Mouse (Mus musculus) heart, embryonic 12.5 days (tissue): ENCODE results near the gene Prepl. TPM values are rescaled to one million over a fixed set of nuclear protein-coding genes. Genes with fewer than 3 reads are reported as not detected.
A peak's percentile ranks its signal among the peaks of the same experiment; 100 is the strongest.

Source experiments
- ATAC-seq: fragments of 200-750 bp; cut with Nextera tagmentation; 2 replicates; pipeline ENCODE4 v1.8.0; 2017; ENCODE audit warnings: moderate TSS enrichment, moderate library complexity; ENCODE audit not compliant: insufficient number of reproducible peaks, low FRiP score
- H3K27ac ChIP-seq: fragments of 300-500 bp; sonication (generic); 2 replicates; pipeline ENCODE4 v1.5.1; 2016; ENCODE audit warnings: mild to moderate bottlenecking, moderate library complexity; ENCODE audit not compliant: poor library complexity, severe bottlenecking
- H3K27me3 ChIP-seq: fragments of 300-500 bp; sonication (generic); replicated peaks from 2 replicates; pipeline ENCODE4 v1.6.1; 2016; ENCODE audit warnings: mild to moderate bottlenecking, moderate library complexity
- H3K36me3 ChIP-seq: fragments of 300-500 bp; sonication (generic); 2 replicates; pipeline ENCODE4 v1.6.1; 2016; ENCODE audit warnings: mild to moderate bottlenecking, moderate library complexity
- H3K4me1 ChIP-seq: fragments of 300-500 bp; sonication (generic); replicated peaks from 2 replicates; pipeline ENCODE4 v1.6.1; 2016; ENCODE audit warnings: mild to moderate bottlenecking
- H3K4me2 ChIP-seq: fragments of 300-500 bp; sonication (generic); 2 replicates; pipeline ENCODE4 v1.6.1; 2016; ENCODE audit warnings: mild to moderate bottlenecking, moderate library complexity
- H3K4me3 ChIP-seq: fragments of 300-500 bp; sonication (generic); 2 replicates; pipeline ENCODE4 v1.5.1; 2016; ENCODE audit warnings: mild to moderate bottlenecking
- H3K9ac ChIP-seq: fragments of 300-500 bp; sonication (generic); 2 replicates; pipeline ENCODE4 v1.6.1; 2016; ENCODE audit warnings: mild to moderate bottlenecking, moderate library complexity
- H3K9me3 ChIP-seq: fragments of 300-500 bp; sonication (generic); replicated peaks from 2 replicates; pipeline ENCODE4 v1.6.1; 2016; ENCODE audit warnings: mild to moderate bottlenecking, moderate library complexity
- WGBS: fragments of 180-500 bp; shearing (Covaris S2); methylation state at CpG from one replicate; pipeline ENCODE4 v1.1.7; 2016; 5-methylcytosine and 5-hydroxymethylcytosine counted together
- polyA plus RNA-seq: library from polyadenylated mRNA; unstranded; fragments of >200 nt; fragmentation: Nextera tagmentation; extraction: Ambion mirVana; gene quantifications from 2 replicates; pipeline ENCODE4 v1.2.1, GENCODE M21; 2016

Prepl gene
- polyA plus RNA-seq, 1 experiment from 2014 or later: 31.3 TPM

DNA sequence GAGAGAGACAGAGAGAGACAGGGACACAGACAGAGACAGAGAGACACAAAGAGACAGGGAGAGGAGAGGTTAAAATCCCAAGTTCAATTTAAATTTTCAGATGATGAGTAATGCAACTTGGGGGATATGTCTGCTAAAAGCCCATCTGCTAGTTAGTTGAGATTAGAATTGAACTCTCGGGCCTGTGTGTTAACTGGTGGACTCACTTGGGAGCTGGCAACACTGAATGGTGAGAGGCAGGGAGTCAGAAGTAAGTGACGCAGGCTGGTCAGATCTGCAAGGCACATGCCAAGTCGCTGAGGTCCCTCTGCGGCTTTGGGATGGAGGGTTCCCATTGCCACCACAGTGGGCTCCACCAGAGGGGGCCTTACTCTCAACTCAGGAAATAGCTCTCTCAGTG is 51.7 kb downstream of the Prepl start:
- no peak for ATAC-seq

DNA sequence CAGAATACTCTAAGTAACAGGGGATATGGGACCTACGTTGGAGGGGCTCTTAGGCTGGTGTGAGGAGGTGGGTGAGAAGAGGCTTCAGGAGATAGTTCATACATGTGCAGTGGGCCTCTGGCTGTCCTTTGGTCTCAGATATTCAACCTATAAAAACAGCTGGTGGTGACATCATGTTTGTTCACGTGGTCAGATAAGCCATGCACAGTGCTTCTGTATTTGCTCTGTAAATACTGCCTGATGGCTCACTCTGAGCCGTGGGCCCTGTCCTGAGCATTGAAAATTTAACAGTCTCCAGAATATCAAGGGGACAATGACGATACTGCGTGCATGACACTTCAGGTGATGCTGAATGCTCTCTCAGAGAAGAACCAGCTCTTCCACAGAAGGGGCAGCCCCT is 52.2 kb downstream of the Prepl start:
- no peak overlapping the region for H3K4me3 ChIP-seq
- H3K27me3 ChIP-seq: no peaks in the 10 kb centered on the region
- no peak overlapping the region for H3K4me2 ChIP-seq
- H3K27ac ChIP-seq: no peak overlapping the region
- H3K4me1 ChIP-seq: 0 out of 2 replicates have a peak, but pooled peaks cover 4% of the 10 kb centered on the region
- WGBS: 71% methylated on average over 5 of the region's 5 CpGs
- no peaks in the 10 kb centered on the region for H3K36me3 ChIP-seq
- no peak for ATAC-seq
- no peak overlapping the region for H3K9ac ChIP-seq
- no peaks in the 10 kb centered on the region for H3K9me3 ChIP-seq

More for the DNA sequence above, 51.7 kb downstream of the Prepl start:
- no peak overlapping the region for H3K9ac ChIP-seq
- no peak overlapping the region for H3K4me2 ChIP-seq
- no peaks in the 10 kb centered on the region for H3K9me3 ChIP-seq
- H3K36me3 ChIP-seq: no peaks in the 10 kb centered on the region
- H3K4me1 ChIP-seq: 0 out of 2 replicates have a peak, but pooled peaks cover 4% of the 10 kb centered on the region
- WGBS: 70% methylated on average over 4 of the region's 4 CpGs
- H3K4me3 ChIP-seq: no peak overlapping the region
- no peak overlapping the region for H3K27ac ChIP-seq
- no peaks in the 10 kb centered on the region for H3K27me3 ChIP-seq

DNA sequence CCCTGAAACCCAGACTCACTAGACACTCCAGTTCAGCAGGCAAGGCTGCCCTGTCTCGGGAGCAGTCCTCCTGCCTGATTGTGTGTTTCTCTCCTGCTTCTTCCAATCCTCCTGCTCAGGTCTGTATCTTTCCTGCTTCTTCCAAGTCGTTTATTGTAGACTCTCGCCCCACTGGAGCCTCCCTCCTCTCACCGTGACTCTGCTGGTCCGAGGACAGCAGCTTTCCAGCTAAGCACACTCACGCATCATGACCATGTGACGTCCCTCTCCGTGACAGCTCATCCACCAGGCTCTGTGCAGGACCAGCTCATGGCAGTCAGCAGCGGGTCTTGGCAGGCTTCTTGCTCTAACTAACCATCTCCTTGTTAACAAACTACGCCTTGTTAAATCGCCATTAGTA is 56.0 kb downstream of the Prepl start:
- Histone ChIP-seq H3K4me2 (peak overlapping the region; percentile 29; the same call in 1 of the 2 replicates), H3K27ac (no peak overlapping the region), H3K4me3 (no peak overlapping the region), H3K9me3 (no peaks in the 10 kb centered on the region), H3K9ac (no peak overlapping the region), H3K27me3 (no peaks in the 10 kb centered on the region), H3K4me1 (0 out of 2 replicates have a peak, but pooled peaks cover 4% of the 10 kb centered on the region), H3K36me3 (no peaks in the 10 kb centered on the region)
- 54% methylated on average over 11 of the region's 11 CpGs for WGBS
- no peak for ATAC-seq

DNA sequence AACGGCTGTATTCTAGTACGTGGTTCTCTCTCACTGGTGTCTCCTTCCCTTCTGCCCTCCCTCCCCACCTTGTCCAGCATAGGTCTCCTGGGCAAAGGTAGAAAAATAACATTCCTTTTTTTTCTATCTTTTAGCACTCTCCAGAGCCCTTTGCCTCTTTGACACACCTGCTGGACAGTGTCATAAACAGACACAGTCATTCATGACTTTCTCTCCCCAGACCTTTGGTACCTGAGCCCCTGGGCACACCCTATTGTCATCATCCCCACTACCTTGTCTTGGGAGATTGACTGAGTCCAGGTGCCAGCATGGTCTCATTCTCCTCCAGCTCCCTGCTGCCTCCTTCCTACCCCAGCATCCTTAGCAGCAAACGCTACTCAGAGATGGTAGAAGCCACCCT is 57.0 kb downstream of the Prepl start:
- Histone ChIP-seq H3K9ac (no peak overlapping the region), H3K4me3 (no peak overlapping the region), H3K27ac (no peak overlapping the region), H3K4me2 (no peak overlapping the region), H3K9me3 (no peaks in the 10 kb centered on the region), H3K4me1 (0 out of 2 replicates have a peak, but pooled peaks cover 4% of the 10 kb centered on the region), H3K36me3 (no peaks in the 10 kb centered on the region), H3K27me3 (no peaks in the 10 kb centered on the region)
- 85% methylated on average over 3 of the region's 3 CpGs for WGBS
- no peak for ATAC-seq

DNA sequence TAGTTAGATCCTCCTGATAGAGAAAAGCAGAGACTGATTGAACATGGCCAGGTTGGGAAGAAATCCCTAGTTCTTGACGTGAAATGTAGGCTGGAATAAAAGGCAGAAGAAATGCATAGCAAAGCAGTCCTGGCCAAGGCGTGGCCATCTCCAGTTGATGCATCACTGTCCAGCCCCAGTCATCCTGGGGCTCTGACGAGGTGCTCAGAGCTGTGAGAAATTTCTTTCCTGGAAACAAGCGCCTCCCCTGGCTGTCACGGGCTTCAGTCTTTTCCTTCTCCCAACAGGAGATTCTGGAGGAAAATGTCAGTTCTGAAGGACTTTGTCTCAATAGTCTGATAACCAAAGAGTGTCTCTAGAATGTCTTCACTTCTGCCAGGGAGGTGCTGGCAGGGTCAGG is 59.4 kb downstream of the Prepl start:
- no peaks in the 10 kb centered on the region for H3K27me3 ChIP-seq
- H3K4me2 ChIP-seq: no peak overlapping the region
- WGBS: 58% methylated on average over 5 of the region's 5 CpGs
- no peak overlapping the region for H3K27ac ChIP-seq
- no peak for ATAC-seq
- H3K9me3 ChIP-seq: no peaks in the 10 kb centered on the region
- H3K9ac ChIP-seq: no peak overlapping the region
- no peaks in the 10 kb centered on the region for H3K36me3 ChIP-seq
- no peak overlapping the region for H3K4me3 ChIP-seq
- 0 out of 2 replicates have a peak, but pooled peaks cover 4% of the 10 kb centered on the region for H3K4me1 ChIP-seq

DNA sequence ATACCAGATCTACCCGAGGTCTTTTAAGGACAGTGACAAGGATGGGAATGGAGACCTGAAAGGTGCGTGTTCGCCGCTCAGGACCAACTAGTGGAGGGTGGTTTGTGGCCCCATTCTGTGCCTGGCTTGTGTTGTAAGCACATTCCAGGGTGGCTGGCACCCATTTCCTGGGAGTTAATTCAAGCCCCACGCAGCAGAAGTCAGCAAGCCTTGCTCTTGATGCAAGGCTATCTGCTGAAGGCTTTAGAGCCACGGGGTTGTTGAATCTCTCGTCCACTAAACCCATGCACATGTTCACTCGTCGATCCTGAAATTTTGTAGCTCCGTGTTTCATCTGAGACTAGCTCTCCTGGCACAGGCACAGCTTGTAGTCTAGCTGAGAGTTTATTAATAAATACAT is 61.2 kb downstream of the Prepl start:
- Histone ChIP-seq H3K9me3 (no peaks in the 10 kb centered on the region), H3K36me3 (no peaks in the 10 kb centered on the region), H3K27me3 (no peaks in the 10 kb centered on the region), H3K4me1 (no peaks in the 10 kb centered on the region), H3K4me2 (no peak overlapping the region), H3K4me3 (no peak overlapping the region), H3K27ac (no peak overlapping the region), H3K9ac (no peak overlapping the region)
- 92% methylated on average over 10 of the region's 10 CpGs for WGBS
- ATAC-seq: no peak

DNA sequence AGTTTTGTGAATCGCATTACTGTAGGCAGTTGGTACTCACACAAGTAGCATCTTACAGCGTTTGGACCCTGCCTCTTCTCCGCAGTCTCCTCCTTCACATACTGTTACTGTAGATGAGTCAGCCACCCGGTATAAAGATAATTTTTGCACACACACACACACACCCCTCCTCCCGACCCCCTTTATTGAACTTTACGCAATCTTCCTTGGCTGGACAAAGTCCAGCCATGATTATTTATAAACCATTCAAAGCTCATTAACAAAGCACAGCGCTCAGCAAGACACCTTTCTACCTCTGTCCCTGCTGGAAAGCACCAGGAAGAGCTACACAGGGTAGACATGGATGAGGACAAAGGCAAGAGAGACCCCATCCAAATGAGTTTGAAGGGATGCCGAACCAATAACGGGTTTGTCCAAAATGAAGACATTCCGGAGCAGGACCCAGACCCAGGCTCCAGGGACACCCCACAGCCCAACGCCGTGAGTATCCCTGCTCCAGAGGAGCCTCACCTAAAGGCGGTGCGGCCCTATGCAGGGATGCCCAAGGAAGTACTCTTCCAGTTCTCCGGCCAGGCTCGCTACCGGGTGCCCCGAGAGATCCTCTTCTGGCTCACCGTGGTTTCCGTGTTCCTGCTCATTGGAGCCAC is 61.8 kb downstream of the Prepl start, which contains the start of gene Slc3a1:
Slc3a1 (plus strand) TSS at position 284 of the 647 bp plus-strand sequence.
- Histone ChIP-seq H3K27ac (no peak within 1 kb of the TSS), H3K4me1 (0 out of 2 replicates have a peak, but pooled peaks cover 2% of the 10 kb centered on the region), H3K36me3 (no peaks in the 10 kb centered on the region), H3K9ac (no peak within 1 kb of the TSS), H3K4me3 (no peak within 1 kb of the TSS), H3K27me3 (no peaks in the 10 kb centered on the region), H3K4me2 (no peak within 1 kb of the TSS), H3K9me3 (no peaks in the 10 kb centered on the region)
- WGBS: 88% methylated on average over 20 of the region's 20 CpGs
- ATAC-seq: no peak

DNA sequence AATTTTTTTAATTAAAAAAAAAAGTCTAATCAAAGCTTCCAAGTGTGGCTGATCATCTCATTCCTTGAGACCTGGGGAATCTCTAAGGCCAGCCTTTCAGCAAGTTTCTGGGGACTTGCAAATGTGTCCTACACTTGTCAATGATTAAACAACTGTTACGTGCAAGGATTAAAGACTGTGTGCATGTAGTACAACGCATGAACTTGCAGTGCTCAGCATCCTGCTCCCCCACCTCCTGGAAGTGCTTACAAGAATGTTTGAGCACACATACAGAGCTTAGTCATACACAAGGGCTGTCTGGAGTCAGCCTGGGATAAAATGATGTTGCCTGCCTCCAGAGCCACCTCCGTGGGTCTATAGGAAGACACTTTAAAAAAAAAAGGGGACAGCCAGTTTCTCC is 62.8 kb downstream of the Prepl start:
- Histone ChIP-seq H3K36me3 (no peaks in the 10 kb centered on the region), H3K9me3 (no peaks in the 10 kb centered on the region), H3K4me1 (0 out of 2 replicates have a peak, but pooled peaks cover 4% of the 10 kb centered on the region), H3K9ac (no peak overlapping the region), H3K27me3 (no peaks in the 10 kb centered on the region), H3K4me2 (no peak overlapping the region), H3K4me3 (no peak overlapping the region), H3K27ac (no peak overlapping the region)
- 83% methylated on average over 3 of the region's 3 CpGs for WGBS
- ATAC-seq: no peak

DNA sequence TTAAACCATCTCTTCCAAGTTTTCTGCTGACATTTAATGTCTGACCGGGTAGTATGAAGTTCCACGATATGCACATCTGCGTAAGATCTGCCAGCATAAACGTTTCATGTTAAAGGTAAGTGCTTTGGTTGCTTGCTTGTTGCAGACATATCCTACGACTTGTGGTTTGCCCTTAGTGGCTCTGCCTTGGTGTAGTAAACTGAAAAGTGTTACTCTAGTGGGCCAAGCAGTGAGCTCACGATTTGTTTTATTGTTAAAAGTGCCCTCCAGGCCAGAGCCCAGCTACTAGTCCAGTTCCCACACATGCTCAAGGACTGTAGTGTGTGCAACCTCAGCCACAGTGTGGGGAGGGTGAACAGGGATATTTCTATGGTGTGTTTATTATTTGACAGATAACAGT is 63.6 kb downstream of the Prepl start:
- no peak overlapping the region for H3K4me3 ChIP-seq
- no peak overlapping the region for H3K27ac ChIP-seq
- H3K9ac ChIP-seq: no peak overlapping the region
- H3K9me3 ChIP-seq: no peaks in the 10 kb centered on the region
- no peak overlapping the region for H3K4me2 ChIP-seq
- 82% methylated on average over 6 of the region's 6 CpGs for whole genome bisulfite sequencing
- ATAC-seq: no peak
- 0 out of 2 replicates have a peak, but pooled peaks cover 4% of the 10 kb centered on the region for H3K4me1 ChIP-seq
- H3K36me3 ChIP-seq: no peaks in the 10 kb centered on the region
- H3K27me3 ChIP-seq: no peaks in the 10 kb centered on the region

DNA sequence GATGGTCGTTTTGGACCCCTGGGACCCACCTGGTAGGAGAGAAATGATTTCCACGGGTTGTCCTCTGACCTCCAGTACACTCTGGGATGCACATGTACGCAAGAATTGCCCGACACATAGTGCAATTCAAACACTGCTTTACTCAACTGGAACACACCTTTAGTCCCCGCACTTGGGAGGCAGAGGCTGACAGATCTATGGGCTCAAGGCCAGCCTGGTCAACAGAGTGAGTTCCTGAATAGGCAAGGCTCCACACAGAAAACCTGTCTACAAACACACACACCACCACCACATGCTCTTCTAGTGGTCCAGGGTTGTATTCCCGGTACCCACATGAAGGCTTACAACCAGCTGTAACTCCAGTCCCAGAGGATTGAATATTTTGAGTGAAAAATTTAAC is 64.9 kb downstream of the Prepl start:
- H3K36me3 ChIP-seq: no peaks in the 10 kb centered on the region
- no peak for ATAC-seq
- H3K27me3 ChIP-seq: no peaks in the 10 kb centered on the region
- 0 out of 2 replicates have a peak, but pooled peaks cover 4% of the 10 kb centered on the region for H3K4me1 ChIP-seq
- H3K9me3 ChIP-seq: no peaks in the 10 kb centered on the region
- 93% methylated on average over 6 of the region's 6 CpGs for WGBS
- H3K9ac ChIP-seq: no peak overlapping the region
- H3K27ac ChIP-seq: no peak overlapping the region
- H3K4me2 ChIP-seq: no peak overlapping the region
- H3K4me3 ChIP-seq: no peak overlapping the region

DNA sequence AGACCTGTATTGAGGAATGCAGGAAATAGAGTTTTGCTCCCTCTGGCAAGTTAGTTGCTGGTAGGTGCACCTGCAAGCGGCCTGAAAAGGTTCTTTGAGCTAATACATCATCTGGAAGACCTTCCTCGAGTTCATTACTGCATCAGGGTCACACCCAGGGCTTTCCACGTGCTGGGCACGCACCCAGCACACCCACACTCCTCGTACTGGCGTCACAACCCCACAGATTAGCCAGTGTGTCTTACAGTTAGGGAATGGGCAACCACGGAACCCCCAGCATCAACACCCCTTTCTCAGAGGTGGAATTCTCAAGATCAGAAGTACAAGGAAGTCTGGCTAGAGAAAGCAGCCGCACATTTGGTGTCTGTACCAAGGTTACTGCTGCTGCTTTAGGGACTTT is 65.8 kb downstream of the Prepl start:
- no peak overlapping the region for H3K27ac ChIP-seq
- 0 out of 2 replicates have a peak, but pooled peaks cover 4% of the 10 kb centered on the region for H3K4me1 ChIP-seq
- no peaks in the 10 kb centered on the region for H3K36me3 ChIP-seq
- H3K9me3 ChIP-seq: no peaks in the 10 kb centered on the region
- ATAC-seq: no peak
- no peak overlapping the region for H3K9ac ChIP-seq
- no peak overlapping the region for H3K4me2 ChIP-seq
- H3K27me3 ChIP-seq: no peaks in the 10 kb centered on the region
- H3K4me3 ChIP-seq: no peak overlapping the region
- 91% methylated on average over 8 of the region's 8 CpGs for WGBS
